Mouse (Mus musculus) ES-Bruce4 (cell line): Measurements from ENCODE around the gene Rere. TPM values are rescaled to one million over a fixed set of nuclear protein-coding genes. Genes with fewer than 3 reads are reported as not detected.

Experiments used
- H3K27ac ChIP-seq: 2 replicates; pipeline ENCODE4 v1.5.1; 2012; ENCODE audit warnings: low read length, inconsistent platforms; ENCODE audit not compliant: insufficient read depth
- H3K27me3 ChIP-seq: 2 replicates; pipeline ENCODE4 v1.6.1; 2012; ENCODE audit warnings: mild to moderate bottlenecking, low read length, inconsistent platforms; ENCODE audit not compliant: control insufficient read depth, poor library complexity, insufficient read depth, severe bottlenecking
- H3K36me3 ChIP-seq: 2 replicates; pipeline ENCODE4 v1.6.1; 2012; ENCODE audit warnings: inconsistent platforms, mild to moderate bottlenecking, low read length, moderate library complexity; ENCODE audit not compliant: control insufficient read depth, poor library complexity, insufficient read depth, severe bottlenecking
- H3K4me1 ChIP-seq: one replicate; pipeline ENCODE4 v1.8.1; 2011; ENCODE audit warnings: low read length; ENCODE audit not compliant: control insufficient read depth, insufficient read depth
- H3K4me3 ChIP-seq: 2 replicates; pipeline ENCODE4 v1.5.1; 2011; ENCODE audit warnings: low read depth, mild to moderate bottlenecking, low read length
- H3K9ac ChIP-seq: 2 replicates; pipeline ENCODE4 v1.6.1; 2012; ENCODE audit warnings: low read depth, mild to moderate bottlenecking, inconsistent platforms; ENCODE audit not compliant: poor library complexity, severe bottlenecking
- H3K9me3 ChIP-seq: replicated peaks from 2 replicates; pipeline ENCODE4 v1.6.1; 2012; ENCODE audit warnings: mild to moderate bottlenecking, low read length, inconsistent platforms; ENCODE audit not compliant: control insufficient read depth, poor library complexity, insufficient read depth, severe bottlenecking
- CTCF ChIP-seq: IDR thresholded peaks from one replicate; pipeline ENCODE4 v1.8.1; 2011; ENCODE audit warnings: low read depth, low read length
- EP300 ChIP-seq: IDR thresholded peaks from 2 replicates; pipeline ENCODE4 v1.6.1; 2011; ENCODE audit warnings: low read depth, low read length; ENCODE audit not compliant: insufficient read depth
- POLR2A ChIP-seq: IDR thresholded peaks from one replicate; pipeline ENCODE4 v1.8.1; 2011; ENCODE audit warnings: low read length; ENCODE audit not compliant: insufficient read depth
- polyA plus RNA-seq: library from polyadenylated mRNA; stranded (reverse); fragments of >200 nt; gene quantifications from 2 replicates; pipeline ENCODE4 v1.2.4, GENCODE M21; 2011; ENCODE audit warnings: low read depth; ENCODE audit not compliant: missing spikeins, insufficient read depth, insufficient read length

Gene Rere
- polyA plus RNA-seq, 1 experiment = 77.3 TPM

GRCm38 (mm10) chr4:150526269-150526668 lies 244.8 kb downstream of the Rere start:
- no peak overlapping the region for H3K9ac ChIP-seq
- no peaks in the 10 kb centered on the region for H3K9me3 ChIP-seq
- H3K4me3 ChIP-seq = no peak overlapping the region
- TF ChIP-seq CTCF = no peak
- TF ChIP-seq EP300 = no peak
- TF ChIP-seq POLR2A = no peak
- no peaks in the 10 kb centered on the region for H3K4me1 ChIP-seq
- no peaks in the 10 kb centered on the region for H3K27me3 ChIP-seq
- no peaks in the 10 kb centered on the region for H3K36me3 ChIP-seq
- H3K27ac ChIP-seq = no peak overlapping the region

GRCm38 (mm10) chr4:150528426-150528825 lies 247.0 kb downstream of the Rere start:
- Histone ChIP-seq H3K36me3 (no peaks in the 10 kb centered on the region), H3K27ac (no peak overlapping the region), H3K4me3 (no peak overlapping the region), H3K9ac (no peak overlapping the region), H3K9me3 (no peaks in the 10 kb centered on the region), H3K27me3 (no peaks in the 10 kb centered on the region), H3K4me1 (peaks cover 2% of the 10 kb centered on the region)
- no peak for TF ChIP-seq EP300

DNA sequence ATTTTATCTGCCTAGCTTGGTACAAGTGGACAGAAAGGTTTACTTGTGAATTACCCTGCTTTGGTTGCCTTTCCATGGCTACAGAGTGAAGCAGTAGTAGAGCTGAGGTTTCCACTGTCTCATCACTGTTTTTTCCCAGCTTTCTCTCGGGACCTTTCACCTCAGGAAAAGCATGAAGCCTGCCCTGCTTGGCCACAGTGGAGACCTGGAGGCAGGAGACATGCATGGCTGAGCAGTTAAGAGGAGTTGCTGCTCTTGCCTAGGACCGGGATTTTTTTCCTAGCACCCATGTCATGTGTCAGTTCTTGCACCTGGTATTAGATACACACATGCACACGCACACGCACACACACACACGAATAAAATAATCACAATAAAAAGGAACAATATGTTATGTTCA lies 247.4 kb downstream of the Rere start:
- Histone ChIP-seq H3K9ac (no peak overlapping the region), H3K4me3 (no peak overlapping the region), H3K9me3 (no peaks in the 10 kb centered on the region), H3K4me1 (peaks cover 2% of the 10 kb centered on the region), H3K36me3 (no peaks in the 10 kb centered on the region), H3K27ac (no peak overlapping the region), H3K27me3 (no peaks in the 10 kb centered on the region)
- TF ChIP-seq POLR2A (no peak), CTCF (no peak), EP300 (no peak)

GRCm38 (mm10) chr4:150531869-150532268 lies 250.4 kb downstream of the Rere start:
- Histone ChIP-seq H3K27ac (no peak overlapping the region), H3K27me3 (no peaks in the 10 kb centered on the region), H3K9ac (no peak overlapping the region), H3K4me3 (no peak overlapping the region), H3K9me3 (no peaks in the 10 kb centered on the region), H3K4me1 (peaks cover 2% of the 10 kb centered on the region), H3K36me3 (no peaks in the 10 kb centered on the region)
- TF ChIP-seq EP300 (no peak), CTCF (no peak), POLR2A (no peak)

- Histone ChIP-seq H3K27me3 (no peaks in the 10 kb centered on the region), H3K36me3 (no peaks in the 10 kb centered on the region), H3K27ac (no peak overlapping the region), H3K4me3 (no peak overlapping the region), H3K9me3 (no peaks in the 10 kb centered on the region), H3K9ac (no peak overlapping the region), H3K4me1 (peaks cover 2% of the 10 kb centered on the region)
- TF ChIP-seq CTCF (no peak), POLR2A (no peak), EP300 (no peak)
These were observed 255.5 kb downstream of the Rere start for GRCm38 (mm10) chr4:150536821-150537510.

GRCm38 (mm10) chr4:150539846-150540245 lies 258.4 kb downstream of the Rere start:
- H3K27me3 ChIP-seq = no peaks in the 10 kb centered on the region
- H3K36me3 ChIP-seq = no peaks in the 10 kb centered on the region
- TF ChIP-seq EP300 (no peak), CTCF (no peak)
- no peak overlapping the region for H3K4me3 ChIP-seq
- no peaks in the 10 kb centered on the region for H3K9me3 ChIP-seq
- H3K9ac ChIP-seq = no peak overlapping the region
- H3K27ac ChIP-seq = no peak overlapping the region
- H3K4me1 ChIP-seq = peaks cover under 1% of the 10 kb centered on the region
